Mouse (Mus musculus) limb, embryonic 13.5 days (tissue): ENCODE measurements at regions not wholly inside any gene's neighbourhood (a gene's known extent, or its start where the extent isn't known, plus 50 kb on each side); places are given as distances from the start of the nearest gene placed in this dataset.

Experiments
- ATAC-seq: fragments of 200-750 bp; cut with Nextera tagmentation; 2 replicates; pipeline ENCODE4 v1.8.0; 2017; ENCODE audit warnings: low read depth, moderate number of reproducible peaks, moderate TSS enrichment; ENCODE audit not compliant: low FRiP score
- H3K27ac ChIP-seq: fragments of 300-500 bp; sonication (generic); 2 replicates; pipeline ENCODE4 v1.5.1; 2015; ENCODE audit warnings: inconsistent platforms, mild to moderate bottlenecking, moderate library complexity
- H3K27me3 ChIP-seq: fragments of 300-500 bp; sonication (generic); 2 replicates; pipeline ENCODE4 v1.6.1; 2015; ENCODE audit warnings: mild to moderate bottlenecking, inconsistent platforms
- H3K36me3 ChIP-seq: fragments of 300-500 bp; sonication (generic); 2 replicates; pipeline ENCODE4 v1.6.1; 2015; ENCODE audit warnings: inconsistent platforms, mild to moderate bottlenecking, moderate library complexity
- H3K4me1 ChIP-seq: fragments of 300-500 bp; sonication (generic); 2 replicates; pipeline ENCODE4 v1.6.1; 2015; ENCODE audit warnings: inconsistent platforms
- H3K4me2 ChIP-seq: fragments of 300-500 bp; sonication (generic); replicated peaks from 2 replicates; pipeline ENCODE4 v1.6.1; 2015; ENCODE audit warnings: inconsistent platforms, mild to moderate bottlenecking, moderate library complexity
- H3K4me3 ChIP-seq: fragments of 300-500 bp; sonication (generic); 2 replicates; pipeline ENCODE4 v1.5.1; 2015; ENCODE audit warnings: moderate library complexity, mild to moderate bottlenecking, inconsistent platforms
- H3K9ac ChIP-seq: fragments of 300-500 bp; sonication (generic); 2 replicates; pipeline ENCODE4 v1.6.1; 2015; ENCODE audit warnings: mild to moderate bottlenecking, inconsistent platforms
- H3K9me3 ChIP-seq: fragments of 300-500 bp; sonication (generic); 2 replicates; pipeline ENCODE4 v1.6.1; 2016; ENCODE audit warnings: inconsistent platforms
- WGBS: fragments of 180-500 bp; shearing (Covaris S2); methylation state at CpG from one replicate; pipeline ENCODE4 v1.1.7; 2015; 5-methylcytosine and 5-hydroxymethylcytosine counted together

- Histone ChIP-seq H3K4me1 (no peaks in the 10 kb centered on the region), H3K9ac (no peak overlapping the region), H3K27me3 (no peaks in the 10 kb centered on the region), H3K27ac (no peak overlapping the region), H3K4me3 (no peak overlapping the region), H3K9me3 (no peaks in the 10 kb centered on the region), H3K4me2 (no peak overlapping the region), H3K36me3 (no peaks in the 10 kb centered on the region)
- no peak for ATAC-seq
- 83% methylated on average over 11 of the region's 11 CpGs for WGBS
Measured at GRCm38 (mm10) chr2:11416122-11416521, 137.8 kb downstream of the Pfkfb3 start.

- Histone ChIP-seq H3K4me1 (no peaks in the 10 kb centered on the region), H3K27ac (no peak overlapping the region), H3K36me3 (no peaks in the 10 kb centered on the region), H3K9me3 (no peaks in the 10 kb centered on the region), H3K4me2 (no peak overlapping the region), H3K9ac (no peak overlapping the region), H3K4me3 (no peak overlapping the region), H3K27me3 (no peaks in the 10 kb centered on the region)
- ATAC-seq: no peak
- 89% methylated on average over 6 of the region's 6 CpGs for WGBS
Measured at GRCm38 (mm10) chr2:11412521-11412920, 141.4 kb downstream of the Pfkfb3 start.

- 78% methylated on average over 5 of the region's 6 CpGs for WGBS
Measured at GRCm38 (mm10) chr2:11408497-11408896, 145.4 kb downstream of the Pfkfb3 start.

GRCm38 (mm10) chr2:11406103-11406615 is 147.7 kb downstream of the Pfkfb3 start:
- no peak for ATAC-seq
- Histone ChIP-seq H3K36me3 (no peaks in the 10 kb centered on the region), H3K9me3 (no peaks in the 10 kb centered on the region), H3K4me1 (no peaks in the 10 kb centered on the region), H3K4me2 (no peak overlapping the region), H3K9ac (no peak overlapping the region), H3K4me3 (no peak overlapping the region), H3K27me3 (no peaks in the 10 kb centered on the region), H3K27ac (no peak overlapping the region)
- 83% methylated on average over 1 of the region's 1 CpGs for WGBS

More at GRCm38 (mm10) chr2:11408497-11408896, 145.4 kb downstream of the Pfkfb3 start:
- Histone ChIP-seq H3K9ac (no peak overlapping the region), H3K27ac (no peak overlapping the region), H3K4me1 (no peaks in the 10 kb centered on the region), H3K36me3 (no peaks in the 10 kb centered on the region), H3K4me3 (no peak overlapping the region), H3K27me3 (no peaks in the 10 kb centered on the region), H3K9me3 (no peaks in the 10 kb centered on the region), H3K4me2 (no peak overlapping the region)
- no peak for ATAC-seq

- no peak overlapping the region for H3K4me3 ChIP-seq
- no peak for ATAC-seq
- no peaks in the 10 kb centered on the region for H3K9me3 ChIP-seq
- H3K9ac ChIP-seq: no peak overlapping the region
- no peaks in the 10 kb centered on the region for H3K4me1 ChIP-seq
- no peak overlapping the region for H3K27ac ChIP-seq
- 88% methylated on average over 10 of the region's 10 CpGs for WGBS
- H3K36me3 ChIP-seq: no peaks in the 10 kb centered on the region
- no peaks in the 10 kb centered on the region for H3K27me3 ChIP-seq
- H3K4me2 ChIP-seq: no peak overlapping the region
Measured at GRCm38 (mm10) chr2:11402218-11402848, 151.5 kb downstream of the Pfkfb3 start.

- Histone ChIP-seq H3K27me3 (no peaks in the 10 kb centered on the region), H3K9ac (no peak overlapping the region), H3K9me3 (no peaks in the 10 kb centered on the region), H3K4me1 (no peaks in the 10 kb centered on the region), H3K27ac (no peak overlapping the region), H3K4me2 (no peak overlapping the region), H3K4me3 (no peak overlapping the region), H3K36me3 (no peaks in the 10 kb centered on the region)
- ATAC-seq: no peak
- WGBS: 81% methylated on average over 3 of the region's 3 CpGs
Measured at GRCm38 (mm10) chr2:11399411-11399810, 154.5 kb downstream of the Pfkfb3 start.

GRCm38 (mm10) chr2:11398949-11399348 is 154.9 kb downstream of the Pfkfb3 start:
- Histone ChIP-seq H3K9ac (no peak overlapping the region), H3K27ac (no peak overlapping the region), H3K4me1 (no peaks in the 10 kb centered on the region), H3K4me3 (no peak overlapping the region), H3K4me2 (no peak overlapping the region), H3K27me3 (no peaks in the 10 kb centered on the region), H3K36me3 (no peaks in the 10 kb centered on the region), H3K9me3 (no peaks in the 10 kb centered on the region)
- WGBS: 82% methylated on average over 6 of the region's 6 CpGs
- ATAC-seq: no peak

- Histone ChIP-seq H3K27me3 (no peaks in the 10 kb centered on the region), H3K4me1 (no peaks in the 10 kb centered on the region), H3K4me2 (no peak overlapping the region), H3K9me3 (no peaks in the 10 kb centered on the region), H3K36me3 (no peaks in the 10 kb centered on the region), H3K27ac (no peak overlapping the region), H3K4me3 (no peak overlapping the region), H3K9ac (no peak overlapping the region)
- 73% methylated on average over 6 of the region's 6 CpGs for WGBS
- no peak for ATAC-seq
Measured at GRCm38 (mm10) chr2:11398391-11398790, 155.5 kb downstream of the Pfkfb3 start.

- no peak for ATAC-seq
- Histone ChIP-seq H3K4me2 (no peak overlapping the region), H3K4me1 (0 out of 2 replicates have a peak, but pooled peaks cover 2% of the 10 kb centered on the region), H3K9me3 (no peaks in the 10 kb centered on the region), H3K4me3 (no peak overlapping the region), H3K27me3 (no peaks in the 10 kb centered on the region), H3K36me3 (no peaks in the 10 kb centered on the region), H3K9ac (no peak overlapping the region), H3K27ac (no peak overlapping the region)
- WGBS: 86% methylated on average over 3 of the region's 3 CpGs
Measured at GRCm38 (mm10) chr2:11396835-11397234, 157.0 kb downstream of the Pfkfb3 start.

GRCm38 (mm10) chr2:11394675-11395349 is 159.1 kb downstream of the Pfkfb3 start:
- Histone ChIP-seq H3K27ac (no peak overlapping the region), H3K4me1 (0 out of 2 replicates have a peak, but pooled peaks cover 4% of the 10 kb centered on the region), H3K4me3 (no peak overlapping the region), H3K9me3 (no peaks in the 10 kb centered on the region), H3K4me2 (no peak overlapping the region), H3K36me3 (no peaks in the 10 kb centered on the region), H3K9ac (no peak overlapping the region), H3K27me3 (no peaks in the 10 kb centered on the region)
- no peak for ATAC-seq
- WGBS: 65% methylated on average over 5 of the region's 5 CpGs

GRCm38 (mm10) chr2:11391725-11392124 is 162.2 kb downstream of the Pfkfb3 start:
- peak overlapping the region; percentile 55; the same call in 1 of the 2 replicates for H3K27ac ChIP-seq
- H3K27me3 ChIP-seq: no peaks in the 10 kb centered on the region
- no peak for ATAC-seq
- H3K4me2 ChIP-seq: no peak overlapping the region
- no peak overlapping the region for H3K9ac ChIP-seq
- 0 out of 2 replicates have a peak, but pooled peaks cover 4% of the 10 kb centered on the region for H3K4me1 ChIP-seq
- no peaks in the 10 kb centered on the region for H3K36me3 ChIP-seq
- WGBS: 63% methylated on average over 6 of the region's 6 CpGs
- no peaks in the 10 kb centered on the region for H3K9me3 ChIP-seq
- no peak overlapping the region for H3K4me3 ChIP-seq

GRCm38 (mm10) chr2:11390667-11391334 is 163.1 kb downstream of the Pfkfb3 start:
- ATAC-seq: no peak
- H3K9ac ChIP-seq: no peak overlapping the region
- H3K9me3 ChIP-seq: no peaks in the 10 kb centered on the region
- H3K4me3 ChIP-seq: no peak overlapping the region
- WGBS: 77% methylated on average over 6 of the region's 6 CpGs
- no peak overlapping the region for H3K27ac ChIP-seq
- H3K4me2 ChIP-seq: no peak overlapping the region
- no peaks in the 10 kb centered on the region for H3K27me3 ChIP-seq
- H3K4me1 ChIP-seq: 0 out of 2 replicates have a peak, but pooled peaks cover 4% of the 10 kb centered on the region
- no peaks in the 10 kb centered on the region for H3K36me3 ChIP-seq
